Mouse (Mus musculus): ENCODE measurements at regions not wholly inside any gene's neighbourhood (a gene's known extent, or its start where the extent isn't known, plus 50 kb on each side); places are given as distances from the start of the nearest gene placed in this dataset.

- DNase-seq = no peak
These were observed 60.9 kb upstream of the Acyp2 start for GRCm38 (mm10) chr11:30710266-30710665.

- DNase-seq = peak; percentile 10
These were observed 50.7 kb upstream of the Psme4 start for GRCm38 (mm10) chr11:30720803-30721202.

Data from gastrocnemius, postnatal 25 days (tissue).